Mouse (Mus musculus) left cerebral cortex, adult 18-20 months (tissue): Measurements from ENCODE around the gene Atp8b2. TPM values are rescaled to one million over a fixed set of nuclear protein-coding genes. Genes with fewer than 3 reads are reported as not detected.

Experiments used
- DNase-seq, 2 experiments: peaks; one replicate each; pipeline ENCODE4 v3.0.0; 2021 to 2022; ENCODE audit warnings: low spot score in 2 of 2, mixed read lengths in 1 of 2
- long read RNA-seq, 2 experiments: library from polyadenylated mRNA; stranded (forward); transcript quantifications; one replicate each; pipeline ENCODE4 v2.0.0; 2021
- total RNA-seq, 2 experiments: library from RNA; stranded (reverse); gene quantifications; 2 replicates each; pipeline ENCODE4 v1.2.3; 2021

Atp8b2 gene
- 100 to 1,000 TPM in 1 of 2 experiments, 10 to 100 TPM in 1; 97.9 to 106 TPM for total RNA-seq
- long read RNA-seq, experiment 1, full-length matches to known transcripts, result 30 of 66 reads
- long read RNA-seq, experiment 1, partial matches to known transcripts, result 18 of 66 reads
- long read RNA-seq, experiment 1, other reads (novel, unspliced or antisense), result 18 of 66 reads
- long read RNA-seq, experiment 2, full-length matches to known transcripts, result 15 of 33 reads
- long read RNA-seq, experiment 2, partial matches to known transcripts, result 9 of 33 reads
- long read RNA-seq, experiment 2, other reads (novel, unspliced or antisense), result 9 of 33 reads

GRCm38 (mm10) chr3:89963221-89963763 lies at the start of gene Atp8b2:
TSS of gene Atp8b2 (minus strand) at chr3:89963508.
- peak in 1 of 2 experiments; percentile 53 for DNase-seq

GRCm38 (mm10) chr3:90010291-90010690 lies 47.0 kb upstream of the Atp8b2 start:
- no peak for DNase-seq

GRCm38 (mm10) chr3:90004091-90004796 lies 40.9 kb upstream of the Atp8b2 start:
- DNase-seq, result no peak

- no peak for DNase-seq
Observed at GRCm38 (mm10) chr3:89999830-90000229, 36.5 kb upstream of the Atp8b2 start.

- no peak for DNase-seq
Observed at GRCm38 (mm10) chr3:89999090-89999489, 35.8 kb upstream of the Atp8b2 start.

GRCm38 (mm10) chr3:89998612-89999054 lies 35.3 kb upstream of the Atp8b2 start, which contains the start of gene Hax1:
TSS of gene Hax1 (minus strand) at chr3:89998780.
- peak; percentile 94 to 96 for DNase-seq

GRCm38 (mm10) chr3:89997791-89998495 lies 34.6 kb upstream of the Atp8b2 start:
- peak; percentile 27 to 41 for DNase-seq

GRCm38 (mm10) chr3:89994807-89995515 lies 31.7 kb upstream of the Atp8b2 start:
- no peak for DNase-seq

- no peak for DNase-seq
Observed at GRCm38 (mm10) chr3:89987822-89988221, 24.5 kb upstream of the Atp8b2 start.

GRCm38 (mm10) chr3:89987211-89987610 lies 23.9 kb upstream of the Atp8b2 start:
- no peak for DNase-seq

- no peak for DNase-seq
Observed at GRCm38 (mm10) chr3:89982426-89982825, 19.1 kb upstream of the Atp8b2 start.

GRCm38 (mm10) chr3:89976859-89977258 lies 13.6 kb upstream of the Atp8b2 start:
- no peak for DNase-seq

- DNase-seq, result no peak
Observed at GRCm38 (mm10) chr3:89968509-89968908, 5.2 kb upstream of the Atp8b2 start.

GRCm38 (mm10) chr3:89966946-89967345 lies 3.6 kb upstream of the Atp8b2 start:
- DNase-seq, result no peak

- no peak for DNase-seq
Observed at GRCm38 (mm10) chr3:89965972-89966371, 2.7 kb upstream of the Atp8b2 start.

GRCm38 (mm10) chr3:89965557-89965956 lies 2.2 kb upstream of the Atp8b2 start:
- no peak for DNase-seq

GRCm38 (mm10) chr3:89963926-89964739 lies 825 bp upstream of the Atp8b2 start:
- DNase-seq, result peak; percentile 65 to 75

- DNase-seq, result peak in 1 of 2 experiments; percentile 38
Observed at GRCm38 (mm10) chr3:89962751-89963220, 522 bp downstream of the Atp8b2 start.

GRCm38 (mm10) chr3:89962059-89962750 lies 1.1 kb downstream of the Atp8b2 start:
- DNase-seq, result peak in 1 of 2 experiments; percentile 24
